Mouse (Mus musculus): ENCODE measurements around the gene Srp68.

- no peak for TF ChIP-seq CTCF (conservative IDR thresholded peaks at IDR 0.05; ENCODE audit: insufficient read depth, insufficient read length, low read depth, low read length)
- no peak for TF ChIP-seq POLR2A (IDR thresholded peaks at IDR 0.05; ENCODE audit: low read depth, low read length)
These were observed 26.4 kb downstream of the Srp68 start for GRCm38 (mm10) chr11:116247502-116248222.
